Mouse (Mus musculus) kidney, adult 2 months (tissue): Measurements from ENCODE around the gene Gm10718.
"Not testable (repeated sequence)": the region's sequence is repeated elsewhere in the genome, so short reads cannot be mapped to it uniquely, and the experiment has no call there.

Source experiments
- CTCF ChIP-seq: fragments of 200-500 bp; conservative IDR thresholded peaks from 2 replicates; pipeline ENCODE4 v1.5.1; 2011; ENCODE audit warnings: low read depth, mild to moderate bottlenecking, control low read depth, low read length, moderate library complexity, mixed read lengths; ENCODE audit not compliant: insufficient read depth, insufficient read length
- POLR2A ChIP-seq: fragments of 200-500 bp; IDR thresholded peaks from one replicate; pipeline ENCODE4 v1.6.1; 2011; ENCODE audit warnings: low read depth, low read length, control low read depth

DNA sequence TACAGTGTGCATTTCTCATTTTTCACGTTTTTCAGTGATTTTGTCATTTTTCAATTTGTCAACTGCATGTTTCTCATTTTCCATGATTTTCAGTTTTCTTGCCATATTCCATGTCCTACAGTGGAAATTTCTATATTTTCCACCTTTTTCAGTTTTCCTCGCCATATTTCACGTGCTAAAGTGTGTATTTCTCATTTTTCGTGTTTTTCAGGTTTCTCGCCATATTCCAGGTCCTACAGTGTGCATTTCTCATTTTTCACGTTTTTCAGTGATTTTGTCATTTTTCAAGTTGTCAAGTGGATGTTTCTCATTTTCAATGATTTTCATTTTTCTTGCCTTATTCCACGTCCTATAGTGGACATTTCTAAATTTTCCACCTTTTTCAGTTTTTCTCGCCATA lies 13.2 kb downstream of the Gm10718 start, which contains the start of gene Gm10715:
- not testable (repeated sequence) for TF ChIP-seq CTCF, POLR2A
